Mouse (Mus musculus) lung, embryonic 15.5 days (tissue): ENCODE results near the gene Tmtc4. TPM values are rescaled to one million over a fixed set of nuclear protein-coding genes. Genes with fewer than 3 reads are reported as not detected.

Source experiments
- ATAC-seq: fragments of 200-750 bp; cut with Nextera tagmentation; 2 replicates; pipeline ENCODE4 v1.8.0; 2017; ENCODE audit warnings: moderate number of reproducible peaks, borderline replicate concordance; ENCODE audit not compliant: low FRiP score, low TSS enrichment; ENCODE audit errors: extremely low read depth
- H3K27ac ChIP-seq: fragments of 300-500 bp; sonication (generic); 2 replicates; pipeline ENCODE4 v1.5.1; 2015; ENCODE audit warnings: moderate library complexity, mild to moderate bottlenecking, inconsistent platforms
- H3K27me3 ChIP-seq: fragments of 300-500 bp; sonication (generic); 2 replicates; pipeline ENCODE4 v1.6.1; 2015; ENCODE audit warnings: inconsistent platforms
- H3K36me3 ChIP-seq: fragments of 300-500 bp; sonication (generic); 2 replicates; pipeline ENCODE4 v1.6.1; 2015; ENCODE audit warnings: inconsistent platforms
- H3K4me1 ChIP-seq: fragments of 300-500 bp; sonication (generic); 2 replicates; pipeline ENCODE4 v1.6.1; 2015; ENCODE audit warnings: inconsistent platforms
- H3K4me2 ChIP-seq: fragments of 300-500 bp; sonication (generic); 2 replicates; pipeline ENCODE4 v1.6.1; 2015; ENCODE audit warnings: inconsistent platforms, mild to moderate bottlenecking, moderate library complexity
- H3K4me3 ChIP-seq: fragments of 300-500 bp; sonication (generic); 2 replicates; pipeline ENCODE4 v1.5.1; 2015; ENCODE audit warnings: mild to moderate bottlenecking, inconsistent platforms
- H3K9ac ChIP-seq: fragments of 300-500 bp; sonication (generic); 2 replicates; pipeline ENCODE4 v1.6.1; 2015; ENCODE audit warnings: inconsistent platforms
- H3K9me3 ChIP-seq: fragments of 300-500 bp; sonication (generic); 2 replicates; pipeline ENCODE4 v1.6.1; 2016; ENCODE audit warnings: inconsistent platforms
- WGBS: fragments of 180-500 bp; shearing (Covaris S2); methylation state at CpG from one replicate; pipeline ENCODE4 v1.1.7; 2015; 5-methylcytosine and 5-hydroxymethylcytosine counted together
- polyA plus RNA-seq: library from polyadenylated mRNA; unstranded; fragments of >200 nt; fragmentation: Nextera tagmentation; extraction: Ambion mirVana; gene quantifications from 2 replicates; pipeline ENCODE4 v1.2.1, GENCODE M21; 2015

The Tmtc4 gene
- polyA plus RNA-seq, 1 experiment from 2014 or later: 17.3 TPM

DNA sequence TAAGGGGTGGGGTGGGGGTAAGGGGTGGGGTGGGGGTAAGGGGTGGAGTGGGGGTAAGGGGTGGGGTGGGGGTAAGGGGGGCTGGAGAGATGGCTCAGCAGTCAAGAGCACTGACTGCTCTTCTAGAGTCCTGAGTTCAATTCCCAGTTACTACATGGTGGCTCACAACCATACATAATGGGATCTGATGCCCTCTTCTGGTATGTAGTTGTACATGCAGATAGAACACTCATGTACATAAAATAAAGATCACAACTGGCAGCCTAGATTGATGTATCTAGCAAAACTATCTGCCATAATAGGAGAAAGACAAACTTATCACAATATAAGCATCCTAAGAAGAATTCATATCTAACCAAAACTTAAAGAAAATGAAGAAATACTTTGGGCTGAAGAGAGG lies 85.3 kb downstream of the Tmtc4 start:
- H3K9ac ChIP-seq: no peak overlapping the region
- H3K4me1 ChIP-seq: peaks cover 18% of the 10 kb centered on the region
- H3K4me2 ChIP-seq: no peak overlapping the region
- no peaks in the 10 kb centered on the region for H3K36me3 ChIP-seq
- no peaks in the 10 kb centered on the region for H3K9me3 ChIP-seq
- H3K4me3 ChIP-seq: no peak overlapping the region
- H3K27me3 ChIP-seq: no peaks in the 10 kb centered on the region
- no peak for ATAC-seq
- no peak overlapping the region for H3K27ac ChIP-seq

GRCm38 (mm10) chr14:122896106-122896505 lies 87.7 kb downstream of the Tmtc4 start:
- no peak overlapping the region for H3K27ac ChIP-seq
- H3K27me3 ChIP-seq: no peaks in the 10 kb centered on the region
- no peak overlapping the region for H3K4me3 ChIP-seq
- 97% methylated on average over 1 of the region's 1 CpGs for WGBS
- H3K4me2 ChIP-seq: no peak overlapping the region
- ATAC-seq: no peak
- H3K9ac ChIP-seq: no peak overlapping the region
- no peaks in the 10 kb centered on the region for H3K9me3 ChIP-seq
- no peaks in the 10 kb centered on the region for H3K4me1 ChIP-seq
- no peaks in the 10 kb centered on the region for H3K36me3 ChIP-seq

GRCm38 (mm10) chr14:122891470-122891968 lies 92.3 kb downstream of the Tmtc4 start:
- H3K4me3 ChIP-seq: no peak overlapping the region
- no peak for ATAC-seq
- no peak overlapping the region for H3K27ac ChIP-seq
- WGBS: 85% methylated on average over 12 of the region's 12 CpGs
- no peaks in the 10 kb centered on the region for H3K9me3 ChIP-seq
- no peak overlapping the region for H3K9ac ChIP-seq
- H3K4me1 ChIP-seq: no peaks in the 10 kb centered on the region
- no peaks in the 10 kb centered on the region for H3K27me3 ChIP-seq
- H3K36me3 ChIP-seq: no peaks in the 10 kb centered on the region
- no peak overlapping the region for H3K4me2 ChIP-seq

- Histone ChIP-seq H3K4me3 (no peak overlapping the region), H3K36me3 (no peaks in the 10 kb centered on the region), H3K9ac (no peak overlapping the region), H3K27me3 (no peaks in the 10 kb centered on the region), H3K9me3 (no peaks in the 10 kb centered on the region), H3K4me1 (no peaks in the 10 kb centered on the region), H3K27ac (no peak overlapping the region), H3K4me2 (no peak overlapping the region)
- no peak for ATAC-seq
- 64% methylated on average over 1 of the region's 1 CpGs for WGBS
Observed at GRCm38 (mm10) chr14:122888480-122888872, 95.4 kb downstream of the Tmtc4 start.

GRCm38 (mm10) chr14:122887702-122888479 lies 95.9 kb downstream of the Tmtc4 start:
- Histone ChIP-seq H3K27me3 (no peaks in the 10 kb centered on the region), H3K36me3 (no peaks in the 10 kb centered on the region), H3K27ac (no peak overlapping the region), H3K9ac (no peak overlapping the region), H3K4me2 (no peak overlapping the region), H3K4me3 (no peak overlapping the region), H3K9me3 (no peaks in the 10 kb centered on the region), H3K4me1 (no peaks in the 10 kb centered on the region)
- ATAC-seq: no peak
- WGBS: 82% methylated on average over 3 of the region's 3 CpGs

- H3K27me3 ChIP-seq: no peaks in the 10 kb centered on the region
- no peak overlapping the region for H3K4me3 ChIP-seq
- H3K4me1 ChIP-seq: no peaks in the 10 kb centered on the region
- WGBS: 89% methylated on average over 1 of the region's 1 CpGs
- H3K9ac ChIP-seq: no peak overlapping the region
- H3K27ac ChIP-seq: no peak overlapping the region
- H3K36me3 ChIP-seq: no peaks in the 10 kb centered on the region
- no peak for ATAC-seq
- no peak overlapping the region for H3K4me2 ChIP-seq
- H3K9me3 ChIP-seq: no peaks in the 10 kb centered on the region
Observed at GRCm38 (mm10) chr14:122887278-122887677, 96.6 kb downstream of the Tmtc4 start.

GRCm38 (mm10) chr14:122885893-122886292 lies 97.9 kb downstream of the Tmtc4 start:
- Histone ChIP-seq H3K4me1 (no peaks in the 10 kb centered on the region), H3K4me2 (no peak overlapping the region), H3K4me3 (no peak overlapping the region), H3K27ac (no peak overlapping the region), H3K27me3 (no peaks in the 10 kb centered on the region), H3K9me3 (no peaks in the 10 kb centered on the region), H3K9ac (no peak overlapping the region), H3K36me3 (no peaks in the 10 kb centered on the region)
- ATAC-seq: no peak
- 85% methylated on average over 7 of the region's 7 CpGs for WGBS

GRCm38 (mm10) chr14:122883821-122884584 lies 99.8 kb downstream of the Tmtc4 start:
- no peak overlapping the region for H3K4me3 ChIP-seq
- H3K27ac ChIP-seq: no peak overlapping the region
- H3K9ac ChIP-seq: no peak overlapping the region
- no peak overlapping the region for H3K4me2 ChIP-seq
- no peaks in the 10 kb centered on the region for H3K4me1 ChIP-seq
- 49% methylated on average over 10 of the region's 10 CpGs for WGBS
- peak; percentile 35; the same call in 1 of the 2 replicates for ATAC-seq
- H3K36me3 ChIP-seq: no peaks in the 10 kb centered on the region
- H3K27me3 ChIP-seq: no peaks in the 10 kb centered on the region
- H3K9me3 ChIP-seq: no peaks in the 10 kb centered on the region

DNA sequence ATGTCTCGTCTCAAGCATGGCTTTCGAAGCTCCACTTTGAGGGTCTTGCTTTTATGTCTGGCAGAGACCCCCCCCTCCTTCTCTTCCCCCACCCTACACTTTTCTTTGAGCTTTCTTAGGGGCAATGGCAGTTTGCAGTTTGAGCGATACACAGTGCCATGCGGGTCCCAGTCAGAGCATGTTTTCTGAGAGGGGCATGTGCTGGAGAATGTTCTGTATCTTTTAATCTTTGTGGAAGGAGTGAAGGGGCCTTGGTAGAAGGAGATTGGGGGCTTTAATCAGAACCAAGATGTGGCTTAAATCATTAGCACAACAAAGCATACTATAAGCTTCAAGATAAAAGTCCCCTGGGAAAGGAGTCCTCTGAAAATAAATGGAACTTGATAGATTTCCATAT lies 100.4 kb downstream of the Tmtc4 start:
- no peak for ATAC-seq
- no peak overlapping the region for H3K4me3 ChIP-seq
- no peaks in the 10 kb centered on the region for H3K9me3 ChIP-seq
- no peak overlapping the region for H3K4me2 ChIP-seq
- H3K4me1 ChIP-seq: no peaks in the 10 kb centered on the region
- no peak overlapping the region for H3K27ac ChIP-seq
- H3K9ac ChIP-seq: no peak overlapping the region
- H3K27me3 ChIP-seq: no peaks in the 10 kb centered on the region
- H3K36me3 ChIP-seq: no peaks in the 10 kb centered on the region
- 80% methylated on average over 4 of the region's 4 CpGs for WGBS

GRCm38 (mm10) chr14:122882795-122883409 lies 100.9 kb downstream of the Tmtc4 start:
- Histone ChIP-seq H3K4me3 (no peak overlapping the region), H3K27ac (no peak overlapping the region), H3K36me3 (no peaks in the 10 kb centered on the region), H3K4me2 (no peak overlapping the region), H3K9ac (no peak overlapping the region), H3K27me3 (no peaks in the 10 kb centered on the region), H3K9me3 (no peaks in the 10 kb centered on the region), H3K4me1 (no peaks in the 10 kb centered on the region)
- 83% methylated on average over 7 of the region's 7 CpGs for WGBS
- no peak for ATAC-seq

GRCm38 (mm10) chr14:122882201-122882639 lies 101.6 kb downstream of the Tmtc4 start:
- no peak for ATAC-seq
- H3K4me2 ChIP-seq: no peak overlapping the region
- 75% methylated on average over 9 of the region's 9 CpGs for WGBS

DNA sequence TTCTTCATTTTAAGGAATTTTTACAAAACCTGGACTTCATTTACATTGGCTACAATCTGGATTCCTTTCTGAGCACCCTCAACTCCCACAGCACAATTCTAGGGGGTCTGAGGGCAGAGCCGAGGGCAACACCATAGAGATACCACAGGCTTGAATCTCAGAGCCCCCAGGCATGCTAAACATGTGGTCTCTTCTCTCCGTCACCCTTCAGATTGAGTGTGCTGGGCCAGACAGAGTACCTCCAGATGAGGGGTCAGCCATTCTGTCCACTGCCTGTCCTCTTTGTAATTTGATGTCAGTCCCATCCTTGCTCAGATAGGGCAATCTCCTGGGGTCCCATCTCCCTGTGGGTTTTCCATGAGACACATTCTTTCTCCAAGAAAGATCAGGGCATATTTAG lies 102.1 kb downstream of the Tmtc4 start:
- no peak for ATAC-seq
- Histone ChIP-seq H3K9ac (no peak overlapping the region), H3K27ac (no peak overlapping the region), H3K27me3 (no peaks in the 10 kb centered on the region), H3K4me2 (no peak overlapping the region), H3K4me1 (no peaks in the 10 kb centered on the region), H3K4me3 (no peak overlapping the region), H3K36me3 (no peaks in the 10 kb centered on the region), H3K9me3 (no peaks in the 10 kb centered on the region)
- 70% methylated on average over 2 of the region's 2 CpGs for WGBS

More at GRCm38 (mm10) chr14:122882201-122882639, 101.6 kb downstream of the Tmtc4 start:
- Histone ChIP-seq H3K4me1 (no peaks in the 10 kb centered on the region), H3K27ac (no peak overlapping the region), H3K36me3 (no peaks in the 10 kb centered on the region), H3K9me3 (no peaks in the 10 kb centered on the region), H3K27me3 (no peaks in the 10 kb centered on the region), H3K4me3 (no peak overlapping the region), H3K9ac (no peak overlapping the region)
